Mouse (Mus musculus) layer of hippocampus, postnatal 25 days (tissue): ENCODE measurements around the gene Dynlt1f. TPM values are rescaled to one million over a fixed set of nuclear protein-coding genes. Genes with fewer than 3 reads are reported as not detected.
"Not testable (repeated sequence)": the region's sequence is repeated elsewhere in the genome, so short reads cannot be mapped to it uniquely, and the experiment has no call there.

ENCODE experiments used
- DNase-seq, 2 experiments: peaks; one replicate each; pipeline ENCODE4 v3.0.0; 2022; ENCODE audit warnings: mixed read lengths in 2 of 2, low spot score in 1 of 2; ENCODE audit errors: extremely low spot score in 1 of 2
- total RNA-seq, 2 experiments: library from RNA; stranded (reverse); gene quantifications; 2 replicates each; pipeline ENCODE4 v1.2.3; 2021

Dynlt1f gene
- total RNA-seq, 2 experiments from 2014 or later, result 33.5 to 35.3 TPM

DNA sequence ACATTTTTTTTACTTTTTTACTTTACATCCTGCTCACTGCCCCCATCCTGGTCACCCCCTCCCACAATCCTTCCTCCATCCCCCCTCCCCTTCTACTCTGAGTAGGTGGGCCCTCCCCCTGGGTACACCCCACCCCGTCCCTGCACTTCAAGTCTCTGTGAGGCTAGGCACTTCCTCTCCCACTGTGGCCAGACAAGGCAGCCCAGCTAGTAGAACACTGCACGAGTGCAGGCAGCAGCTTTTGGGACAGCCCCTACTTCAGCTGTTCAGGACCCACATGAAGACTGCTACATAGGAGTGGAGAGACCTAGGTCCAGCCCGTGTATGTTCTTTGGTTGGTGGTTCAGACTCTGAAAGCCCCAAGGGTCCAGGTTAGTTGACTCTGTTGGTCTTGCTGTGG, 7.1 kb upstream of the Dynlt1f start:
- DNase-seq, result not testable (repeated sequence)

DNA sequence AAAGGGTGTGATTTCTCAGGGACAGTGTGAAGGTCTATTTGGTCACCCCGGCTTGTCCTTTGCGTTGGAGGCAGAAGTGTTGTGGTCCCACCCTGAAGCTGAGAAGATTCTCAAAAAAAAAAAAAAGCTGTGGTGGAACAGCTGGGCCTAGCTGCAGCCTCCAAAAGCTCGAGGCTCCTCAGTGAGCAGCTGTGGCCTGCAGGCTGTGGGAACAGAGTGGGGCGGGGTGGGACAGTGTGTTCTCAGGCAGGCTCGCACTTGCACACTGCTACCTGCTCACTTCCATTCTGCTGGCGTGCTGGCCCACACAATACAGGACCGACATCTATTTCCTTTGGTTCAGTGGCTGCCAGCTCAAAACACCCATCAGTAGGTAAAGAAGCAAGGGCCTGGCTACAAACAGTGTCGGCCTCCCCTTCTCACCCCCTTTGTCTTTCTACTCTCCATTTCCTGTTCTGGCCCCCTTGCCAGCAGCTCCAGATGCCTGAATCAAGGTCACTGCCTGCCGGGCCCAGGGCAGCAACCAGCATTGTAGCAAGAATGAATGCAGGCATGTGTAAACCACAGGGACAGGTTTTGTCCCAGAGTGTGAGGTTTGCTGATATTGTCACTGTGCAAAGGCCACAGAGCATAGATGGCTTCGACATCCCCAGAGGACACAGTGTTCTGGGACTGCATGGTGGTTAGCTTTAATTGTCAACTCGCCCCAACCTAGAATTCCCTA, 5.6 kb upstream of the Dynlt1f start:
- not testable (repeated sequence) for DNase-seq

DNA sequence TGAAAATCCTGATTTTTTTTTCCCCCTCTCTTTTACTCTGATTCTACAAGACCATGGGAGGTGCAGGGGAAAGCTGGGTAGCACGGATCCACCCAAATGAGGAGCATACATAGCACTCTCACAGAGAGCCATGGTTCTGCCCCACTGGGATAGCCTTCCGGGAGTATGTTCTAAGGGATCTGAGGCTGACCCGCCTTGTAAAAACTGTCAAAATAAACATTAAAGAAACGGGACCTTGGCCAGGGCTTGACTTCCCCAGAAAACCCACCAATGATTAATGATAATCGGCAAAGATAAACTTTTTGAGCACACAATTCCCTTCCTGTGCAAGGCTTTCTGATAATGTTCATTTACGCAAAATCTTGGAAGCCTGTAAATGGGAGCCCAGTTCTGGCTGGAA, 4.9 kb upstream of the Dynlt1f start:
- DNase-seq, result not testable (repeated sequence)

DNA sequence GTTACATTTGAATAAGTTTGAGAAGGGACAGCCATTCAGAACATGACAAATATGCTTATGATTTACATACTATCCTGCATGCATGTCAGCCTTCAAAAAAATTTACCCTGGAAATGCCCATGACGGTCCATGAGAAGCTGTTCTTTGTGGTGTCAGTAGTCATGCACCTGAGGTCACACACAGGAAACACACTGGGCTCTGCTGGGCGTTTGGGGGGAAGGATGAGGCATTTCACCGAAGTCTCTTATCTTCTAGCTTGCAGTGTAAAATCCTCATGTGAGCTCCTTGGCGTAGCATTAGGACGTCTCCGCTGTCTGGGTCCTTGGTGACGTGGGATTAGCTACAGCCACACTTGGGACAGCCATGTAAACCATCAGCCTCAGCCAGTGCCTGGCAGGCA, 3.1 kb upstream of the Dynlt1f start, which contains the start of gene Sytl3:
TSS of gene Sytl3 (plus strand) at position 293 of the 400 bp plus-strand sequence.
- DNase-seq, result not testable (repeated sequence)

DNA sequence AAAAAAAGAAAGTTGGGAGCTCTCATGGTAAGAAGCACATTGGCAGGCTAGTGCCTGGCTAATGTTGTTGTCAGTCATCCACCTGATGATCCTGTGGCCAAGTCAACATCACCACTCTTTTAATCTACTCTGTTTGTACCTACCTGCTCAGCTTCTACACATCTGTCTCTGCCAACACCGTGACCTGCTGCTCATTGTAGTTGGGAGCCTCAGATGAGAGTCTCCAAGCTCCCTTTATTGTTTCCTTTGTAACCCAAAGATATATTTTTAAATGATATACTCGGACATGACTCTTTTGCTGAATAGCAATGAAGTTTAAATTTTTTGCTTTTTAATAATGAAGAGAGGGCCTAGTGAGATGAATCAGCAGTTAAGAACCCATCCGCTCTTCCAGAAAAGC, 771 bp upstream of the Dynlt1f start:
- DNase-seq, result not testable (repeated sequence)

DNA sequence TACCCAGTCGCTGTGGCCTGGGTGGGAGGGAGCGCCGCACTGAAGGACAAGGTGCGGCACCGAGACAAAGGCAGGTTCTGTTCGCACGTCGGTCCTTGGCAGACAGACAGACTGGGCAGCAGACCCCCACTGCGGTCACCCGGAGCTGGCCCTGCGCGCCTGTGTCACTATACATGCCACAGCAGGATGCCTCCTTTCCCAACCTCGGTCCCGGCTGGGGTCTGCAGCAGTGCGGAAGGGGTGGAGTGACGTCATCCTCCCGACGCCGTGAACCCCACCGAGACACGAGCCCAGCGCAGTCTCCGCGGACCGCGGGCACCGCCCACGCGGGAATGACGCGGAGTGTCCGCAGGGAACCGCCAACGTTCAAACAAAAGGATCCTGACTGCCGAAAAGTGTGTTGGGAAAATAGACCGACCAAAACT, 601 bp downstream of the Dynlt1f start:
- DNase-seq, result peak in 1 of 2 experiments; percentile 36

DNA sequence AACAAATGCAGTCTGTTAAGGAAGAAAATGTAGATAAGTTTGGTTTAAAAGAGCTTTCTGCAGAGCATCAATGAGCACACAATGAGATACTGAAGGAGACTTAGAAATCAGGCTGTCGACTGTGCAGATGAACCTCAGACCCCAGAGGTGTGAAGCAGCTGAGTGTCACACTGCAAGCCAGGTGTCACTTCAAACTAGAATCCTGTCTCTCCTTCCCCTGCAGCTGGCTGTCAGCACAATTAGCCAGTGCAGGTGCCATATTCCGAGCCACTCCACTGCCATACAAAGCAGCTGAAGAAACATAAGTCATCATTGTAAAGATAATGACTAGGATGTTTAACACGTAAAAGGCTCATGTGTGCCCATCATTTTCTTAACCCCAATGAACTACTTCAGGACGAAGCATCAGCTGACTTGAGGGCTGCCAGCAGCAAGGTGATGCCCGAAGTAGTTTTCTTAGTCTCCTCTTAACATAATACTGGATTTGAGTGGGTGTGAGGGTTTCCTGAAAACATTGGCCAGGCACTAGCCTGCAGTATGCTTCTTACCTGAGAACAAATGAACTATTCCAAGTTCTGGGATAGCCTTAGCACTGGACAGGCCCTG, 2.3 kb downstream of the Dynlt1f start:
- DNase-seq, result not testable (repeated sequence)

DNA sequence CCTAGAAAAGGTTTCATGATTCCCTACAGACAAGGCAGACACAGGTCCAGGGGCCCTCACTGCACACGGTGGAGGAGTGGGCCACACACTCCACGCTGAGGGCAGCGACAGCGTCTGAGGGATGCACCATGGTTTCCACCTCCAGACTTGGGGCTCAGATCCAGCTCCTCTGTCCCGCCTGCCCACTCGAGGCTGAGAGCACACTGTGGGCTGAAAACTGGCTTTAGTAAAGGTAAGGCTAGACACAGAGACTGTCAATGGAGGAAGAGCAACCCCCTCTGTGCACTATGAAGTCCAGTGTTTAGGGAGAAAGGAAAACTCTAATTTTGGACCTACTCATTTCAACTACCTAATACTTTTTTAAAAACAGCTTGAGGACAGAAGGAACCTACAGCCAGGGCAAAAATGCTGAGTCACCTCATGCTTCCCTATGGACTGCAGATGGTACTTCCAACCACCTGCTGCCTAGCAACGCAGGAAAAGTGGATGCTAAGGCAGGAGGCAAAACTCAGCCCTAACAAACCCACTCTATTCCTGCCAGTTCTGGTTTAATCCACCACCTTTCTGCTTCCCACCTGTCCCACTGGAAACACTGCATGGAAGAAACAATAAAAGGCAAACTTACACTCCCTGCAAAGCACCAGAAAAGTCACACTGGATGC, 4.7 kb downstream of the Dynlt1f start:
- DNase-seq, result not testable (repeated sequence)

DNA sequence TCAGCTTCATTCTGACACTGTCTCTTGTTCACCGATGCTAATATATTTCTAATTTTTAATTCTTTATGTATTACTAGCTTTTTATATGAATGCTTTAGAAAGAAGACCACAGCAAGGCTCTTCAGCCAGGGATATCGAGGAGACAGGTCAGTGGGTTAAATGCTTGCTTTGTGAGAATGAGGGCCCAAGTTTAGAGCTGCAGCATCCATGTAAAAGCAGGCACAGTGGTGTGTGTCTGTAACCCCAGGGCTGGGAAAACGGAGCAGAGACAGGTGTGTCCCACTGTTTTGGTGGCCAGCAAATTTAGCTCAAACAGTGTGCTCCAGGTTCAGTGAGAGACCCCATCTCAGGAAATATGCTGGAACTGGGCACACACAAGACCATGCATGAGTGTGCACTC, 8.2 kb downstream of the Dynlt1f start:
- DNase-seq, result not testable (repeated sequence)

DNA sequence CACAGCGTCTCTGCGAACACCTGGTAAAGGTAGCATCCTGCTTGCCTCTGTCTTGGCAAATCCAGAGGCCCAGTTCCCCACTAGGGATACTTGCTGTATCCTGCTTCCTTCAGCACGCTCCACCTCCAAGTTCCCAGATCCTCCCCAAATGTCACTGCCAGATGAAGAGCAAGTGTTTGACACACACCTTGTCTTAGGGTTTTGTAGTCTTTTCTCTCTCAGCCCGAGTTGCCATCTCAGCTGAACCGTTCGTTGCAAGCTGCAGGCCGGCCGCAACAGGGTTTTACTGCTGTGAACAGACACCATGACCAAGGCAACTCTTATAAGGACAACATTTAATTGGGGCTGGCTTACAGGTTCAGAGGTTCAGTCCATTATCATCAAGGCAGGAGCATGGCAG, 8.9 kb downstream of the Dynlt1f start:
- DNase-seq, result not testable (repeated sequence)

DNA sequence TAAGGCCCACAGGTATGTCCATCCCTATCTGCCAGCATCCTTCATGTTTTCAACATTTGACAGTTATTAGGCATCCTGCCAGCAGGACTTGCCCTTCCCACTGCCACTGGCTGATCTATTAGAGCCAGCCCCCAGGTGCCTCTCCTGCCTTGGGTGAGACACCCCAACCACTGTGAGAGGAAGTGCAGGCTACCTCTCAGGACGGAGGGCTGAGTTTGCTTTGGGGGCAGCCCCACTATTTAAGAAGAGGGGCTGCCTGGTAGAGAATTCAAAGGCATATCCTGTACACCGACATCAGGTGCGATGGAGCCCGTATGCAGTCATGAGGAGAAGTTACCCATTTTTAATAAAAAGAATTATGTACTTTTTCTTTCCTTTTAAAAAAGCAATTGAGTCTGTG, 10.0 kb downstream of the Dynlt1f start:
- not testable (repeated sequence) for DNase-seq

DNA sequence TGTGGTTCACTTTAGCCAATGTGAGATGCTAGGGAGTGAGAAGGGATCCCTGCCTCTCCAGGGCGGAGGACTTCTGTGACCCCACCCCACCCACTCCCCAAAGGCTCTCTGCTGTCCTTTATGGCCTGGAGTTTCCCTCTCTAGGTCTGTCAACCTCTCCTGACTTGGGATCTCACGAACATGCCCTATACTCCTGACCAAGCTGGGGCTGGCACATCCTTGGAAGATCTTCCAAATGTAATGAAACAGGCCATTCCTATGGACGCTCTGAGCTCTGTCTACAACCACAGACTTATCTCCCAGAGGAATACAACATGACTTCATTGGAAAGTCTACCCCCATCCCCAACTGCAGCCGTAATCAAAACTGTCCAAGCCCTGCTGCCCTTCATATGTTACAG, 11.0 kb downstream of the Dynlt1f start:
- not testable (repeated sequence) for DNase-seq

DNA sequence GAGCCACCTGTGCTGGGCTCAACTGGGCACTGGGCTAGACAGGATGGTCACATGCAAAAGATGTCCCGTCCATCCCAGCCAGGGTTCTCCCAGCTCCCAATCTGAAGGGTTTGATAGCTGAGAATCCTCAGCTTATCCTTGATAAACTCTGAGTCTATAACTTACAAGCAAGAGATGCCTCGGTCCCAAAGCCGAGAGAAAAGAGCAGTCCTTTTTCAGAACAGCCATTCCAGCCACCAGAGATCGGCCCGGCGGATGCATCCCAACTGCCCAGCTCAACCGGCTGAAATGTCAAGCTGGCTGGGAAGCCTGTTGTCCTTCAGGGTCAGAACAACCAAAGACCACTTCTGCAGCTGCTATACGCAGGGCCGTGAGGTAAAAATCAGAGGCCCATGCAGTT, 11.5 kb downstream of the Dynlt1f start:
- not testable (repeated sequence) for DNase-seq

DNA sequence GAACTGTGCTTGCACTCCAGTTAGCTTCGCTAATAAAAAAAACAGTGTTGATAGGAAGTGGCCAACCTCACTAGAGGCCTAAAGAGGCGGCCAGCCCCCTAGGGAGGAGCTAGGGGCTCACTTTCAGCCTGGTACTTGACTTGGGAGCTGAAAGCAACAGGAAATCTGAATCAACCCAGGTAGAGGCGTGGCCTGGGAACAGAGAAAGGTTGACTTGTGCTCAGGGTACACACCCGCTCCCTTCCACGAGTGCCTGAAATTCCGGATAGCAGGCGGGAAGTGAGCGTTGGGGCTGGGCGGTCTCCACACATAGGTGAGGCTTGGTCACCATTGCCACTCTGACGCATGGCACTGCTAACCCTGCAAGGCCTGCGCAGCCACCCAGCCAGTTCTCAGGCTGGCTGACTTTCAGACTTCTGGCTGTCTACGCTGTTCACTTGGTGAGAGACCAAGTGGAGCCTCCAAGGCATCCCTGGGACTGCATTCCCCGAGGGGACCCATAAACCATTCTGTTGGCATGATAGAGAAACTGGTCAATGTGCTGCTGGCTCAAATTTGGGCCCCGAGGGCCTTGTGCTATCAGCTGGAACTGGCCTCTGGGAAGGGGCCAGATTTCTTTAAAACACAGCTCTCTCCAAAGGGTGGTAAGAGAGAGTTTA, 14.8 kb downstream of the Dynlt1f start:
- not testable (repeated sequence) for DNase-seq

DNA sequence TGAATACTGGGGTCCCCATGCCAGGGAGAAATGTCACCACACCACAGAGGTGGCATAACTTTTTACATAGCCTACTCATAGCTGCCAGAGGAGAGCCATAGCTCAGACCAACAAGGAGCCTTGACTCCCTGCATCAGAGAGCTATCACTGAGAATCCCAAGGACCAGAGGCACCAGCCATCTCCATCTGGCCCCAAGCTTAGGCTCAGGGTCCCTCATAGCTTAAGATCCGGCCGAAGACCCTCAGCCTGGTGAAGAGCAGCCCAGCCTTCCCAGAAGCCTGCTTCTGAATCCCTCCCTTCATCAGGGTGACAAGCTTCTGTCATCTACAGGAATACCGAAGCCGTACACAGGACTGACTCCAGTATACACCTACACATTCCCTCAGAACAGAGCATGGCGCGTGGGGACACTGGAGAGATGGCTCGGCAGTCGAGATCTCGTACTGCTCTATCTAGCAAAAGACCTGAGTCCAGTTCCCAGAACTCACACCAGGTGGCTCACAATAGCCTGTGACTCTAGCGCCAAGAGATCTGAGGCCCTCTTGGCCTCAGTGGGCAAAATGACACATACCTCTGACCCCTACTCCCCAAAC, 15.6 kb downstream of the Dynlt1f start:
- not testable (repeated sequence) for DNase-seq

DNA sequence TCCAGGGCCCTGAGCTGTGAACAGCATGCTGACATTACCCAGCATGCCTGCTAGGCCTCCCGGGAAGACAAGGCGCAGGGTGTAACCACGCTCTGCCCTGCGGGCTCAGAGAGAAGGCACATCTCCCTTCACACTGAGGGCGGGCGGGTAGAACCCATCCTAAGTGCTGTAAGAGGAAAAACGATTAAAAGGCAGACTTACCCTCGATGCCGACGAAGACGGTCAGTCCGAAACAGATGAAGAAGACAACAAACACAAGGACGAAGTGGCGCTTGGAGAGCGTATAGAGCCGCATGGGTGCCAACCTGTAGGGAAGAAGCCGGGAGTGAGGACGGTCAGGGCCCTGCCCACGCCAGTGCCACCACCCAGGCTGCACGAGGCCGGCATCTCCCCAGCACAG, 16.2 kb downstream of the Dynlt1f start:
- not testable (repeated sequence) for DNase-seq

DNA sequence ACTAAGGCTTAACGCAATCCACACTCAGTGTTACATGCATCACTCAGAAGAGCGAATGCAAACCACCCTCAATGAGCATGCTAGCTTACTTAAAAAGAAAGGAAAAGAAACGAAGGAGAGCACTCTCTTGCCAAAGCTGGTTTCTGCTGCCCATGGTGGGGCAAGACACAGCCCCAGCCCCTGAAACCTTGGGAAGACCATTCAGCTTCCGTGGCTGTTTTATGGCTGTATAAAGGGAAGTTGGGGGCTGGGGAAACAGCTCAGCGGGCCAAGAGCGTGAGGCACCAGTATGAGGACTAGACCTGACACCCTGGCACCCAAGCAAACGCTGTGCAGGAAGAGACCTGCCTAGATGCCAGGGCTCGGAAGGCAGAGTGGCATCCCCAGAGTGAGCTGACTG, 17.3 kb downstream of the Dynlt1f start:
- DNase-seq, result not testable (repeated sequence)

DNA sequence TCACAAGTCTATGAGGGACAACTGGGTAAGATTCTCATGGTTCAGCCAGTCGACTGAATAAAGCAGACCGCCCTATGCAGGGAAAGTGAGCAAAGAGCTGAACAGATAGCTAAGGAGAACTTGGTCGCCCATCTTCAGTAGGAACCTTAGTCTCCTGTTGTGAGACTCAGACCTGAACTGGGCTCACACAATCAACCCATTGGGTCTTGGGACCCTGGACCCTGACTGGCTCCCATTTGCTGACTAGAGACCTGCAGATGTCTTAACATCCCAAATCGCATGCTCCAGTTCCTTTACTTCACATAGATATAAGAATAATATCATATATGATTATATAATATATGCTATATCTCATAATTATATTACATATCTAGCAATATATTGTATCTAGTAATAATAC, 18.3 kb downstream of the Dynlt1f start:
- not testable (repeated sequence) for DNase-seq

DNA sequence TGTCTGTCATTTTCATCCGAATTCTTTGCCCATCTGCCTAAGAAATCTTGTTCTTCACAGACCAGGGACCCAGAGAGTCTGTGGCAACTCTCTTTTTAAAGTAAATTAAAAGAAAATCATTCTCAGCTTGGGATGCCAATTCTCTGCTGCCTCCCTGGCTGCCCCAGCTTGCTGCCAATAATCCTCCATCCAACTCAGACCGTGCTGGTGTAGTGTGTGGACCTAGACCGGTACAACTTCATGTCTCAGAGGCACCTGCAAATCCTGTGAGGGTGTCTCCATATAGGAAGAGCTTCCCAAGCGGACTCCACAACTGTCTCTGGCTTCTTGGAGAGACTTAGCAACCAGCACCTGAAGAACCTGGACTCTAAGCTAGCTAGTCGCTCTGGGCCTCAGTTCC, 18.8 kb downstream of the Dynlt1f start:
- DNase-seq, result no peak

DNA sequence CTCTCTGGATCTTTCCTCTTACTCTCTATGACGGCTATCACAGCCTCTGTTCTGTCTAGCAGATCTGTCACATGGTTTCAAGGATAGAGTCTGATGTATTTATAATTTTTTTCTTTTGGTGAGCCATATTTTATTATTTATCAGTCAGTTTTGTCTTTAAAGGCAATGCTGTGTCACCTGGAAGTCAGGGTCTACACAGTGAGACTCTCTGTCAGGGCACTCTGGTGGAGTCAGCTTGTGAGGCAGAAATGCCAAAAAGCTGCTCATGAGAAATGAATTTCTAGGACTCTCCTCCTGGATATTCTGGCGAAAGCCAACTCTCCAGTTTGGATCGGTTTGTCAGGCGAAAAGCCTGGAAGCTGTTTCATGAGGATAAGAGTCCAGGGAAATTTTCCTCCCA, 19.9 kb downstream of the Dynlt1f start:
- DNase-seq, result not testable (repeated sequence)
